8 mouse cellular contexts compared by ENCODE assay signal in genomic region chr16:90925461-90925860, GRCm38 (mm10). TPM values are rescaled to one million over a fixed set of nuclear protein-coding genes. Genes with fewer than 3 reads are reported as not detected.
A peak's percentile ranks its signal among the peaks of the same experiment; 100 is the strongest.
DNase-seq lines count a peak whose midpoint lies in the region; ATAC-seq and TF ChIP-seq lines count a peak whose summit lies in the region.

No protein-coding gene starts in this region.

- DNase-seq in 416B (ENCODE audit: low read depth) (peak; percentile 60), ZHBTc4 (ENCODE audit: low read depth, low spot score) (peak; percentile 77)
- peak; percentile 47 for DNase-seq in heart, adult 8-10 months (ENCODE audit: low spot score)
- peak; percentile 40 to 75 for DNase-seq in kidney, adult 8-10 months
- peak; percentile 78 for DNase-seq in limb, embryonic 11.5 days (ENCODE audit: low spot score)
- DNase-seq in urinary bladder, postnatal 25 days (ENCODE audit: low spot score): peak; percentile 51

- 25% methylated on average over 5 of the region's 5 CpGs for WGBS in limb, embryonic 11.5 days
- 30% methylated on average over 5 of the region's 5 CpGs for WGBS in neural tube, embryonic 13.5 days

- no peaks in the 10 kb centered on the region for H3K9me3 ChIP-seq in limb, embryonic 11.5 days (ENCODE audit: control insufficient read depth, low read length)
- no peaks in the 10 kb centered on the region for H3K9me3 ChIP-seq in neural tube, embryonic 13.5 days

- H3K4me2 ChIP-seq in limb, embryonic 11.5 days (ENCODE audit: low read depth, severe bottlenecking): no peak overlapping the region
- H3K4me2 ChIP-seq in neural tube, embryonic 13.5 days: no peak overlapping the region

- TF ChIP-seq CTCF in cortical plate, adult 2 months (IDR thresholded peaks at IDR 0.05; ENCODE audit: extremely low read depth, insufficient read depth, low read length): peak; percentile 93

- no peak overlapping the region for H3K4me3 ChIP-seq in cortical plate, adult 2 months (ENCODE audit: insufficient read depth, low read length)
- H3K4me3 ChIP-seq in limb, embryonic 11.5 days (ENCODE audit: low read depth, low read length): no peak overlapping the region
- H3K4me3 ChIP-seq in neural tube, embryonic 13.5 days: no peak overlapping the region

- no peaks in the 10 kb centered on the region for H3K36me3 ChIP-seq in limb, embryonic 11.5 days (ENCODE audit: control insufficient read depth, insufficient read depth, low read length)
- H3K36me3 ChIP-seq in neural tube, embryonic 13.5 days: peaks cover 46% of the 10 kb centered on the region

- no peaks in the 10 kb centered on the region for H3K27me3 ChIP-seq in limb, embryonic 11.5 days (ENCODE audit: control insufficient read depth, insufficient read depth, low read length)
- H3K27me3 ChIP-seq in neural tube, embryonic 13.5 days: no peaks in the 10 kb centered on the region

- H3K27ac ChIP-seq in cortical plate, adult 2 months (ENCODE audit: insufficient read depth, low read length): no peak overlapping the region
- no peak overlapping the region for H3K27ac ChIP-seq in limb, embryonic 11.5 days (replicated peaks; ENCODE audit: low read depth, low read length)
- H3K27ac ChIP-seq in neural tube, embryonic 13.5 days (replicated peaks): no peak overlapping the region

- H3K4me1 ChIP-seq in cortical plate, adult 2 months (ENCODE audit: control insufficient read depth, insufficient read depth, low read length): no peaks in the 10 kb centered on the region; the same call in 1 of the 2 replicates
- H3K4me1 ChIP-seq in limb, embryonic 11.5 days (ENCODE audit: control insufficient read depth, insufficient read depth, low read length): no peaks in the 10 kb centered on the region
- H3K4me1 ChIP-seq in neural tube, embryonic 13.5 days (replicated peaks): no peaks in the 10 kb centered on the region

- no peak for ATAC-seq in limb, embryonic 11.5 days (ENCODE audit: insufficient number of reproducible peaks, low FRiP score, low TSS enrichment, low read depth)
- ATAC-seq in neural tube, embryonic 13.5 days (ENCODE audit: low read depth): peak; percentile 37; the same call in 1 of the 2 replicates

- H3K9ac ChIP-seq in limb, embryonic 11.5 days (ENCODE audit: low read length): no peak overlapping the region
- H3K9ac ChIP-seq in neural tube, embryonic 13.5 days: no peak overlapping the region

- no peak for TF ChIP-seq POLR2A in cortical plate, adult 2 months (IDR thresholded peaks at IDR 0.05; ENCODE audit: extremely low read depth, insufficient read depth, low read length)

RNA-seq across cellular contexts. Expression of gene Cfap298, which starts 9.5 kb away (rescaled TPM):
- polyA plus RNA-seq in cortical plate, adult 2 months (2012; rRNA removed): 35.4 and 38.7 TPM in 2 replicates
- total RNA-seq in heart, adult 8-10 months (2022): 10 to 100 TPM; 21.5 to 32.6 (median 26.2) TPM
- polyA plus RNA-seq in limb, embryonic 11.5 days (2014; fragmentation: Nextera tagmentation; extraction: Ambion mirVana): 43.1 and 47.0 TPM in 2 replicates
- polyA plus RNA-seq in neural tube, embryonic 13.5 days (2015; fragmentation: Nextera tagmentation; extraction: Ambion mirVana): 45.4 and 52.1 TPM in 2 replicates
